Mouse (Mus musculus) intestine, embryonic 15.5 days (tissue): ENCODE results near the gene Prr19. TPM values are rescaled to one million over a fixed set of nuclear protein-coding genes. Genes with fewer than 3 reads are reported as not detected.

Source experiments
- ATAC-seq: fragments of 200-750 bp; cut with Nextera tagmentation; 2 replicates; pipeline ENCODE4 v1.8.0; 2017; ENCODE audit warnings: moderate TSS enrichment, moderate library complexity
- H3K27ac ChIP-seq: fragments of 300-500 bp; sonication (generic); 2 replicates; pipeline ENCODE4 v1.5.1; 2015; ENCODE audit warnings: mild to moderate bottlenecking, inconsistent platforms
- H3K27me3 ChIP-seq: fragments of 300-500 bp; sonication (generic); replicated peaks from 2 replicates; pipeline ENCODE4 v1.6.1; 2015; ENCODE audit warnings: inconsistent platforms
- H3K36me3 ChIP-seq: fragments of 300-500 bp; sonication (generic); 2 replicates; pipeline ENCODE4 v1.6.1; 2015; ENCODE audit warnings: inconsistent platforms
- H3K4me1 ChIP-seq: fragments of 300-500 bp; sonication (generic); replicated peaks from 2 replicates; pipeline ENCODE4 v1.6.1; 2015; ENCODE audit warnings: inconsistent platforms
- H3K4me2 ChIP-seq: fragments of 300-500 bp; sonication (generic); replicated peaks from 2 replicates; pipeline ENCODE4 v1.6.1; 2015; ENCODE audit warnings: mild to moderate bottlenecking, inconsistent platforms
- H3K4me3 ChIP-seq: fragments of 300-500 bp; sonication (generic); replicated peaks from 2 replicates; pipeline ENCODE4 v1.5.1; 2015; ENCODE audit warnings: inconsistent platforms
- H3K9ac ChIP-seq: fragments of 300-500 bp; sonication (generic); 2 replicates; pipeline ENCODE4 v1.6.1; 2015; ENCODE audit warnings: inconsistent platforms
- H3K9me3 ChIP-seq: fragments of 300-500 bp; sonication (generic); 2 replicates; pipeline ENCODE4 v1.6.1; 2016; ENCODE audit warnings: inconsistent platforms
- WGBS: fragments of 180-500 bp; shearing (Covaris S2); methylation state at CpG from one replicate; pipeline ENCODE4 v1.1.7; 2015; 5-methylcytosine and 5-hydroxymethylcytosine counted together
- polyA plus RNA-seq: library from polyadenylated mRNA; unstranded; fragments of >200 nt; fragmentation: Nextera tagmentation; extraction: Ambion mirVana; gene quantifications from 2 replicates; pipeline ENCODE4 v1.2.1, GENCODE M21; 2015

Gene Prr19
- polyA plus RNA-seq, 1 experiment from 2014 or later: 0.41 TPM

- no peaks in the 10 kb centered on the region for H3K9me3 ChIP-seq
- peak overlapping the region; percentile 68 for H3K9ac ChIP-seq
- peak overlapping the region; percentile 92 for H3K4me2 ChIP-seq
- H3K27me3 ChIP-seq: no peaks in the 10 kb centered on the region
- peak overlapping the region; percentile 98 for H3K27ac ChIP-seq
- 0% methylated on average over 40 of the region's 49 CpGs for WGBS
- peaks cover 64% of the 10 kb centered on the region for H3K4me1 ChIP-seq
- H3K4me3 ChIP-seq: peak overlapping the region; percentile 76
- ATAC-seq: peak; percentile 50
- H3K36me3 ChIP-seq: no peaks in the 10 kb centered on the region
Observed at GRCm38 (mm10) chr7:25279076-25279860, 21.9 kb upstream of the Prr19 start.

DNA sequence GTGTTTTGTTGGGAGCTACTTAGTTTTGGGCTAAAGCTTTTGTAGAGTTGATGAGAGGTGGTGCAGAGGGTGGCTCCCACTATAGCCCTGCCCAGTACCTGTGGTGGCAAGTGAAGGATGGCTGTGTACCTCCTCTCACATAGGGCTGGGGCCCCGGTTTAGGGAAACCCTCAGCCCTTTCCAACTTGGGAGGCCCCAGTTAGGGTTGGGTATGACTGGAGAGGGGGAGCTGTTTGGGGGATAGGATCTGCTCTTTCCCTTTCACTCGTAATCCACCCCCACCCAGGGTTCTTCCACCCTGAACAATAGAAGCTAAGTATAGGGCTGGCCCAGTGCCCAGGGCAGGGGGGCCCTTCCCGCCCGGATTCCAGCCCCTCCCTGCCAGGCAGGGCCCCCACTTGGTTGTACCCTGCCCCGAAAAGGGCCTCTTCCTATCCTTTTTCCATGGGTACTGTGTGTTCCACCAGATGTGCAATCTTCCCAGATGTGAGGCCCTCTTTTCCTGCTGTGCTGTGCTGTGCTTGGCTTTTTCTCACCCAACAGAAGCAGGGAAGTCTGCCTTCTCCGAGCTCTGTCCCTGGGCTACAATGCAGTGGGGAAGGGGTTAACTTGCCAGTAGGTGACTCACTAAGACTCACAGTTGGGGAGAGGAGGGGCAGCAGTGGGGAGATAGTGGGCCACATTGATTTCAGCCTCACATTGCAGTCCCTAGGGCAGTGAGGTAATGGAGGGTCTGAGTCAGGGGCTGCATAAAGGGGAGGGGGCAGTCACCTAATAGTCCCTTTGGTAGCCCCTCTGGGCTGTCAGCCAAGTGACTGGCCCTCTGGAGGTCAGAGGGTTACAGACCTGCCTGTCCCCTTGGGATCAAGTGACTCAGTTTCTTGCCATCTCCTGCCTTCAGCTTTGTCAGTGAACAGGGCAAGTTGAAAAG, 21.1 kb upstream of the Prr19 start:
- Histone ChIP-seq H3K27ac (peak overlapping the region; percentile 98), H3K4me2 (peak overlapping the region; percentile 92), H3K4me1 (peaks cover 64% of the 10 kb centered on the region), H3K27me3 (no peaks in the 10 kb centered on the region), H3K4me3 (peak overlapping the region; percentile 76), H3K9me3 (no peaks in the 10 kb centered on the region), H3K9ac (peak overlapping the region; percentile 68), H3K36me3 (peaks cover 3% of the 10 kb centered on the region; the same call in 1 of the 2 replicates)
- WGBS: 2% methylated on average over 6 of the region's 6 CpGs
- ATAC-seq: peak; percentile 13

DNA sequence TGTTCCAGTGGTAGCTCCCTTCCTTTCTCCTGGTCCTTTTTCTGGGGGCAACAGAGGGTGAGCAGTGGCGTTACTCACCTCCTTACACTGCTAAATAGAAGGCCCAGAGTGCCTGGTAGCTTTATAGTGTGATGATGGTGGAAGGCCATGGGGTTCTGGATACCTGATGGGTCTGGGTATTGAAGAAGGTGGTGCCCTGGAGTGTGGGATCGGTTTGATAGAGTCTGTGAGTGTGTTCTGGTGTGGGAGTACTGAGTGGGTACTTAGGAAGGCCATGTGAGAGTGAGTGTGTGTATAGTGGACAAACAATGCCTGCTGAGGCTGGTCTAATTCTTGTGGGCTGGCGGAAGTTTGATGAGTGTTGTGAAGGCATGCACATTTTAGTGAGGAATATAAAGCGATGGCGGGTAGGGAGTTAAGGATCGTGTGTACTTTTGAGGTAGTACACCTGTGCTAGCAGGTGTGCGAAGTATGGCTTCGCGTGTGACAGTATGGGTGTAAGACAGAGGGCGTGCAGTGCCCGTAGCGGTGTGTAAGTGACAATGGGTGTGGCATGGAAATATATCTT, 20.0 kb upstream of the Prr19 start:
- ATAC-seq: peak; percentile 15
- H3K27ac ChIP-seq: peak overlapping the region; percentile 98
- H3K36me3 ChIP-seq: peaks cover 13% of the 10 kb centered on the region
- H3K4me3 ChIP-seq: peak overlapping the region; percentile 76
- no peaks in the 10 kb centered on the region for H3K9me3 ChIP-seq
- peak overlapping the region; percentile 92 for H3K4me2 ChIP-seq
- peak overlapping the region; percentile 42 for H3K9ac ChIP-seq
- no peaks in the 10 kb centered on the region for H3K27me3 ChIP-seq
- H3K4me1 ChIP-seq: peaks cover 53% of the 10 kb centered on the region
- WGBS: 15% methylated on average over 12 of the region's 12 CpGs

DNA sequence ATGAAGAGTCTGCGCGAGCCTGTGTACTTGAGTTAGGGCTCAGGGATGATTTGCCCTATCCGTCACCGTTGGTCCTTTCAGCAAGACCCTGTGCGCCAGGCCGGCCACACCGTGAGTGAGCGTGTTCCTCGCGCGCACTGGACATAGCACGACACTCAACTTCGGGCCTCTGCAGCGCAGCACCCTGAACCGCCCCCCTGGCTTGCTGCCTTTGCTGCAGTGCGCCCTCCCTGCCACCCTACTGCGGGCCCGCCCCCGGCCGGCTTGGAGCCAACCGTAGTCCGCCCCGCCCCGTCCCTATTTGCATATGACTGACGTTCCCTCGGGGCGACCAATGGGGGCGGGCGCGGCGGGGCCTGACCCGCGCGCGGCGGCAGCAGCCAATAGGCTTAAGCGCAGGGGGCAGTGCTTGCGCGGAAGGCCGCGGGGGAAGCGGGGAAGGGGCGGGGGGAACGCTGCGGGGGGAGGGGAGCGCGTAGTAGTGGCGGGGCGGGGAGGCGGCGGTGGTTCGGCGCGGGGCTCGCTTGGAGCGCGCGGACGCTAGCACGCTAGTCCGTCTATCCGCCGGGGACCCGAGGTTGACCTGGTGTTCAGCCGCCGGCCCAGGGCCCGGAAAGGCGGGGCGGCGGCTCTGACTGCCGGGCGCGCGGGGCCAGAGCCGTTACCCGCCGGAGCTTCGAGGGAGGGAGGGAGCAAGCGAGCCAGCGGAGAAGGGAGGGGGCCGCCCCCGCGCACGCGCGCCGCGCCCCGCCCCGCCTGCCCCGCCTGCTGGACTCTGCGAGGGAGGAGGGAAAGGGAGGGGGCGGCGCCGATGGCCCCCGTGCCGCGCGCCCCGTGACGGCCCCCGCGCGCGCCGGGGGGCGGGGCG, 19.2 kb upstream of the Prr19 start:
- H3K9ac ChIP-seq: peak overlapping the region; percentile 76
- peaks cover 53% of the 10 kb centered on the region for H3K4me1 ChIP-seq
- under 1% methylated on average over 59 of the region's 108 CpGs for WGBS
- peak overlapping the region; percentile 76 for H3K4me3 ChIP-seq
- ATAC-seq: peak; percentile 84
- no peaks in the 10 kb centered on the region for H3K9me3 ChIP-seq
- H3K27me3 ChIP-seq: no peaks in the 10 kb centered on the region
- H3K27ac ChIP-seq: peak overlapping the region; percentile 98
- peaks cover 20% of the 10 kb centered on the region for H3K36me3 ChIP-seq
- H3K4me2 ChIP-seq: peak overlapping the region; percentile 92

DNA sequence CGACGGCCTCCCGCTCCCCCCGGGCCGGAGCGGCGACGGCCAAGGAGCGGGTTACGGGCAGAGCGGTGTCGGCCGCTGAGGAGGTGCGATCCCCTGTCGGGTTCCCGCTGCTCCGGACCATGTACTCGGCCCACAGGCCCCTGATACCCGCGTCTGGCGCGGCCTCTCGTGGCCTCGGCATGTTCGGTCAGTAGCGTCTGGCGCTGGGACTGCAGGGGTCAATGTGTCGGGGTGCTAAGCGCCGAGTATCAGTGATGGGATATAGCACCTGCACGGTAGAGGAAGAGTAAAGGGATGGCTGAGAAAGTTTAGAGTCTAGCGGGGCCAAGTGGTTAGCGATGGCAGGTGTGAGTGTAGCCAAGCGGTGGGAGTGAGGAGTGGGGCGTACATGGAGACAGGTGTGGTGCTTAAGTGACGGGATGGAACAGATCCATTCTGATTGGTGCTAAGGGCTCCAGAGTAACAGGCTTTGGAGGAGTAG, 18.4 kb upstream of the Prr19 start:
- Histone ChIP-seq H3K9ac (peak overlapping the region; percentile 76), H3K4me3 (peak overlapping the region; percentile 76), H3K27ac (peak overlapping the region; percentile 98), H3K4me1 (peaks cover 48% of the 10 kb centered on the region), H3K36me3 (peaks cover 28% of the 10 kb centered on the region), H3K27me3 (no peaks in the 10 kb centered on the region), H3K9me3 (no peaks in the 10 kb centered on the region), H3K4me2 (peak overlapping the region; percentile 92)
- no peak for ATAC-seq
- WGBS: under 1% methylated on average over 28 of the region's 36 CpGs

DNA sequence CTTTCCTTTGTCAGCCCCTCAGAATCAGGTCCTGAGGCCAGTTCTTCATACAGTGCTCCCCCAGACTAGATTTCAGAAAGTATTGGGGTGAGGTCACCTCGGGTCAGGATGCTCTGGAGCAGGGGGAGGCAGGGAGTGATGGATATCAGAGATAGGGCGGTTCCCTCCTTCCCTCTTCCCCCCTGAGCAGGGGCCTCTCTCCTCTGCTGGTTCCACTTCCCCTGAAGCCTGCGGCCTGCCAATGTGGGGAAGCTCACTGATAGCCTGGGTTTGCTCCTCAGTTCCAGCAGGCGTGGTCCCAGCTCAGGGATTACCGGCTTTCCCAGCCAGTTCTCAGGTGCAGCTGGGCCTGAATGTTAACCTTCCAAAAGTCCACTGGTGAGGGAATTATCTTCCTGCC, 17.6 kb upstream of the Prr19 start:
- H3K9me3 ChIP-seq: no peaks in the 10 kb centered on the region
- H3K4me3 ChIP-seq: peak overlapping the region; percentile 76
- WGBS: 8% methylated on average over 5 of the region's 5 CpGs
- H3K4me2 ChIP-seq: peak overlapping the region; percentile 92
- no peak for ATAC-seq
- peaks cover 46% of the 10 kb centered on the region for H3K4me1 ChIP-seq
- H3K27ac ChIP-seq: peak overlapping the region; percentile 98
- H3K27me3 ChIP-seq: no peaks in the 10 kb centered on the region
- H3K9ac ChIP-seq: peak overlapping the region; percentile 76
- peaks cover 37% of the 10 kb centered on the region for H3K36me3 ChIP-seq

DNA sequence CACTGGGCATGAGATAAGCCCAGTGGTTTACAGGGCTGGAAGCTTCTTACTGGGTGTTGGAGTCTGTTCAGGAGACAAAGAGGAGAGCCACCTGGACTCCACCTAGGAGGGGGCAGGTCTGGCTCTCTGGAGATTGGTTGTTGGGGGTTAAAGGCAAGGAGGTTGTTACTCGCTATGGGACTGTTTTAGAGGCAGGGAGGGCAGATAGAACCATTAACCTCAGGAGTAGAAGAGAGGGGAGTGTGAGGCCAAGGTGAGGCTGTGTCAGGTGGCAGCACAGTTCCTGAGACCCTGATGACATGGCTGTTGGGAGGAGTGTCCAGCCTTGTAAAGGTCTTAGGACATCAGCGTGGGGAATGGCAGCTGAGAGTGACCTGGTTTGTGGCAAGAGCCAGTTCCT, 17.0 kb upstream of the Prr19 start:
- no peaks in the 10 kb centered on the region for H3K9me3 ChIP-seq
- 51% methylated on average over 2 of the region's 2 CpGs for WGBS
- peaks cover 42% of the 10 kb centered on the region for H3K36me3 ChIP-seq
- no peak for ATAC-seq
- no peaks in the 10 kb centered on the region for H3K27me3 ChIP-seq
- H3K27ac ChIP-seq: peak overlapping the region; percentile 98
- H3K4me3 ChIP-seq: peak overlapping the region; percentile 76
- peak overlapping the region; percentile 92 for H3K4me2 ChIP-seq
- H3K4me1 ChIP-seq: peaks cover 46% of the 10 kb centered on the region
- peak overlapping the region; percentile 76 for H3K9ac ChIP-seq

DNA sequence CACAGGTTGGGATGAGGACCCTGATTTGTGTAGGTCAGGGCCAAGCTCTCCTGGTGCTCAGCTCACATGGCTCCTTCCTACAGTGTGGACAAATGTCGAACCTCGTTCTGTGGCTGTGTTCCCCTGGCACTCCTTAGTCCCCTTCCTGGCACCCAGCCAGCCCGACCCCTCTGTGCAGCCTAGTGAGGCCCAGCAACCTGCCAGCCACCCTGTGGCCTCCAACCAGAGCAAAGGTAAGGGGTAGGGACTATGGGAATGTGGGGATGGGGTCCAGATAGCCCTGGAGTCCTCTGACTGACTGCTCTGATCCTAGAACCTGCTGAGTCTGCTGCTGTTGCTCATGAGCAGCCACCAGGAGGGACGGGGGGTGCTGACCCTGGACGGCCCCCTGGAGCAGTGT, 16.4 kb upstream of the Prr19 start:
- no peak for ATAC-seq
- Histone ChIP-seq H3K4me1 (peaks cover 43% of the 10 kb centered on the region), H3K9me3 (no peaks in the 10 kb centered on the region), H3K27ac (no peak overlapping the region), H3K9ac (no peak overlapping the region; the same call in 1 of the 2 replicates), H3K36me3 (peaks cover 48% of the 10 kb centered on the region), H3K27me3 (no peaks in the 10 kb centered on the region), H3K4me3 (no peak overlapping the region), H3K4me2 (peak overlapping the region; percentile 92; the same call in 1 of the 2 replicates)
- 63% methylated on average over 5 of the region's 5 CpGs for WGBS

- H3K9ac ChIP-seq: no peak overlapping the region
- H3K9me3 ChIP-seq: no peaks in the 10 kb centered on the region
- H3K4me2 ChIP-seq: no peak overlapping the region
- ATAC-seq: no peak
- peaks cover 36% of the 10 kb centered on the region for H3K4me1 ChIP-seq
- no peaks in the 10 kb centered on the region for H3K27me3 ChIP-seq
- H3K27ac ChIP-seq: no peak overlapping the region
- no peak overlapping the region for H3K4me3 ChIP-seq
- peaks cover 55% of the 10 kb centered on the region for H3K36me3 ChIP-seq
- 92% methylated on average over 20 of the region's 20 CpGs for WGBS
Observed at GRCm38 (mm10) chr7:25285511-25286238, 15.5 kb upstream of the Prr19 start.

DNA sequence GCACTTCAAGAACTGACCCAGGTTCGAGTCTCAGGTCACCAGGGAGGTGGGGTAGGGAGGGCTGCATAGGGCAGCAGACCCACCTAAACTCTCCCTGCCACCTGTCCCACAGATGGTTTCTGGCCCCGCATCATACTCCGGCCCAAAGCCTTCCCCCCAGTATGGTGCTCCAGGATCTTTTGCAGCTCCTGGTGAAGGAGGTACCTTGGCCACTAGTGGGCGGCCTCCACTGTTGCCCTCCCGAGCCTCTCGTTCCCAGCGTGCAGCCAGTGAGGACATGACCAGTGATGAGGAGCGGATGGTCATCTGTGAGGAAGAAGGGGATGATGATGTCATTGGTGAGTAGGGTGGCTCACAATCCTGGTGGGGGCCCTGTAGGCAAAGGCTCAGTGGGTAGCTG, 14.2 kb upstream of the Prr19 start:
- no peaks in the 10 kb centered on the region for H3K27me3 ChIP-seq
- no peak overlapping the region for H3K27ac ChIP-seq
- H3K4me2 ChIP-seq: no peak overlapping the region
- no peak for ATAC-seq
- H3K9ac ChIP-seq: no peak overlapping the region
- H3K4me3 ChIP-seq: no peak overlapping the region
- H3K4me1 ChIP-seq: peaks cover 34% of the 10 kb centered on the region
- H3K9me3 ChIP-seq: no peaks in the 10 kb centered on the region
- WGBS: 83% methylated on average over 8 of the region's 8 CpGs
- peaks cover 64% of the 10 kb centered on the region for H3K36me3 ChIP-seq

GRCm38 (mm10) chr7:25288011-25288410, 13.2 kb upstream of the Prr19 start:
- 87% methylated on average over 12 of the region's 12 CpGs for WGBS
- H3K36me3 ChIP-seq: peaks cover 74% of the 10 kb centered on the region
- H3K9ac ChIP-seq: no peak overlapping the region
- peaks cover 36% of the 10 kb centered on the region for H3K4me1 ChIP-seq
- H3K4me2 ChIP-seq: no peak overlapping the region
- no peak overlapping the region for H3K27ac ChIP-seq
- no peaks in the 10 kb centered on the region for H3K27me3 ChIP-seq
- no peaks in the 10 kb centered on the region for H3K9me3 ChIP-seq
- no peak for ATAC-seq
- H3K4me3 ChIP-seq: no peak overlapping the region
